Mouse (Mus musculus) lung, postnatal 0 days (tissue): Measurements from ENCODE around the gene Map2k4. TPM values are rescaled to one million over a fixed set of nuclear protein-coding genes. Genes with fewer than 3 reads are reported as not detected.

Experiments used
- ATAC-seq: fragments of 200-750 bp; cut with Nextera tagmentation; 2 replicates; pipeline ENCODE4 v1.8.0; 2017; ENCODE audit warnings: moderate library complexity
- DNase-seq: peaks from one replicate; pipeline ENCODE4 v3.0.0-alpha.2; 2016; ENCODE audit warnings: low spot score
- H3K27ac ChIP-seq: fragments of 300-500 bp; sonication (generic); 2 replicates; pipeline ENCODE4 v1.5.1; 2014; ENCODE audit warnings: antibody characterized with exemption, mild to moderate bottlenecking, low read length, mixed read lengths
- H3K27me3 ChIP-seq: fragments of 300-500 bp; sonication (generic); replicated peaks from 2 replicates; pipeline ENCODE4 v1.6.1; 2014; ENCODE audit warnings: low read length, mixed read lengths; ENCODE audit not compliant: insufficient read depth
- H3K36me3 ChIP-seq: fragments of 300-500 bp; sonication (generic); 2 replicates; pipeline ENCODE4 v1.6.1; 2014; ENCODE audit warnings: low read length, mixed read lengths; ENCODE audit not compliant: insufficient read depth
- H3K4me1 ChIP-seq: fragments of 300-500 bp; sonication (generic); 2 replicates; pipeline ENCODE4 v1.6.1; 2014; ENCODE audit warnings: antibody characterized with exemption, low read depth, low read length, mixed read lengths; ENCODE audit not compliant: insufficient read depth
- H3K4me2 ChIP-seq: fragments of 300-500 bp; sonication (generic); replicated peaks from 2 replicates; pipeline ENCODE4 v1.6.1; 2014; ENCODE audit warnings: low read depth, mild to moderate bottlenecking, low read length, moderate library complexity, mixed read lengths
- H3K4me3 ChIP-seq: fragments of 300-500 bp; sonication (generic); 2 replicates; pipeline ENCODE4 v1.5.1; 2014; ENCODE audit warnings: low read depth, low read length
- H3K9ac ChIP-seq: fragments of 300-500 bp; sonication (generic); replicated peaks from 2 replicates; pipeline ENCODE4 v1.6.1; 2014; ENCODE audit warnings: low read depth, mild to moderate bottlenecking
- H3K9me3 ChIP-seq: fragments of 300-500 bp; sonication (generic); 2 replicates; pipeline ENCODE4 v1.6.1; 2016; ENCODE audit warnings: low read length, mixed read lengths
- CTCF ChIP-seq: IDR thresholded peaks from 2 replicates; pipeline ENCODE4 v1.5.1; 2016; ENCODE audit warnings: antibody characterized with exemption, mild to moderate bottlenecking
- EP300 ChIP-seq: IDR thresholded peaks from 2 replicates; pipeline ENCODE4 v1.6.1; 2016; ENCODE audit warnings: antibody characterized with exemption, mild to moderate bottlenecking, control low read depth
- WGBS: fragments of 180-500 bp; shearing (Covaris S2); extraction: QIAGEN DNeasy Blood & Tissue Kit; methylation state at CpG from one replicate; pipeline ENCODE4 v1.1.7; 2014; 5-methylcytosine and 5-hydroxymethylcytosine counted together
- polyA plus RNA-seq: library from polyadenylated mRNA; unstranded; fragments of >200 nt; fragmentation: Nextera tagmentation; extraction: Ambion mirVana; gene quantifications from 2 replicates; pipeline ENCODE4 v1.2.1, GENCODE M21; 2015

Gene Map2k4
- polyA plus RNA-seq, 1 experiment from 2014 or later, result 42.2 TPM

- H3K36me3 ChIP-seq, result no peaks in the 10 kb centered on the region
- peaks cover 5% of the 10 kb centered on the region; the same call in 1 of the 2 replicates for H3K4me1 ChIP-seq
- ATAC-seq, result no peak
- TF ChIP-seq EP300, result no peak
- TF ChIP-seq CTCF, result no peak
- H3K4me3 ChIP-seq, result no peak overlapping the region
- no peak overlapping the region for H3K4me2 ChIP-seq
- H3K9ac ChIP-seq, result no peak overlapping the region
- H3K27ac ChIP-seq, result no peak overlapping the region
- no peaks in the 10 kb centered on the region for H3K27me3 ChIP-seq
- no peaks in the 10 kb centered on the region for H3K9me3 ChIP-seq
- DNase-seq, result no peak
Observed at GRCm38 (mm10) chr11:65768445-65768844, 19.7 kb downstream of the Map2k4 start.

GRCm38 (mm10) chr11:65760912-65761311 is 27.2 kb downstream of the Map2k4 start:
- Histone ChIP-seq H3K9ac (no peak overlapping the region), H3K4me3 (no peak overlapping the region), H3K4me1 (no peaks in the 10 kb centered on the region), H3K4me2 (no peak overlapping the region), H3K9me3 (no peaks in the 10 kb centered on the region), H3K27me3 (no peaks in the 10 kb centered on the region), H3K27ac (no peak overlapping the region), H3K36me3 (no peaks in the 10 kb centered on the region)
- ATAC-seq (no peak), DNase-seq (no peak)
- no peak for TF ChIP-seq CTCF
- TF ChIP-seq EP300, result no peak
- 85% methylated on average over 2 of the region's 2 CpGs for WGBS

- Histone ChIP-seq H3K9ac (no peak overlapping the region), H3K4me2 (no peak overlapping the region), H3K4me1 (no peaks in the 10 kb centered on the region), H3K27ac (no peak overlapping the region), H3K9me3 (no peaks in the 10 kb centered on the region), H3K4me3 (no peak overlapping the region), H3K36me3 (no peaks in the 10 kb centered on the region), H3K27me3 (no peaks in the 10 kb centered on the region)
- ATAC-seq (no peak), DNase-seq (no peak)
- no peak for TF ChIP-seq EP300
- TF ChIP-seq CTCF, result no peak
- WGBS, result 84% methylated on average over 1 of the region's 1 CpGs
Observed at GRCm38 (mm10) chr11:65759350-65759749, 28.7 kb downstream of the Map2k4 start.

GRCm38 (mm10) chr11:65754161-65754560 is 33.9 kb downstream of the Map2k4 start:
- ATAC-seq, result no peak
- 68% methylated on average over 4 of the region's 4 CpGs for WGBS
- no peaks in the 10 kb centered on the region for H3K9me3 ChIP-seq

GRCm38 (mm10) chr11:65753593-65753992 is 34.5 kb downstream of the Map2k4 start:
- Histone ChIP-seq H3K9me3 (no peaks in the 10 kb centered on the region), H3K27me3 (no peaks in the 10 kb centered on the region), H3K27ac (no peak overlapping the region), H3K4me2 (no peak overlapping the region), H3K36me3 (no peaks in the 10 kb centered on the region), H3K4me1 (no peaks in the 10 kb centered on the region), H3K9ac (no peak overlapping the region), H3K4me3 (no peak overlapping the region)
- WGBS, result 82% methylated on average over 2 of the region's 2 CpGs
- no peak for TF ChIP-seq CTCF
- no peak for TF ChIP-seq EP300
- ATAC-seq, result no peak
- DNase-seq, result no peak

More at GRCm38 (mm10) chr11:65754161-65754560, 33.9 kb downstream of the Map2k4 start:
- Histone ChIP-seq H3K9ac (no peak overlapping the region), H3K4me2 (no peak overlapping the region), H3K27ac (no peak overlapping the region), H3K4me3 (no peak overlapping the region), H3K36me3 (no peaks in the 10 kb centered on the region), H3K27me3 (no peaks in the 10 kb centered on the region), H3K4me1 (no peaks in the 10 kb centered on the region)
- no peak for DNase-seq
- no peak for TF ChIP-seq CTCF
- TF ChIP-seq EP300, result no peak

GRCm38 (mm10) chr11:65750546-65750945 is 37.6 kb downstream of the Map2k4 start:
- 92% methylated on average over 3 of the region's 3 CpGs for WGBS
- DNase-seq (no peak), ATAC-seq (no peak)
- Histone ChIP-seq H3K4me3 (no peak overlapping the region), H3K27ac (no peak overlapping the region), H3K36me3 (no peaks in the 10 kb centered on the region), H3K4me1 (no peaks in the 10 kb centered on the region), H3K9ac (no peak overlapping the region), H3K4me2 (no peak overlapping the region), H3K27me3 (no peaks in the 10 kb centered on the region), H3K9me3 (no peaks in the 10 kb centered on the region)
- TF ChIP-seq EP300, result no peak
- TF ChIP-seq CTCF, result no peak

DNA sequence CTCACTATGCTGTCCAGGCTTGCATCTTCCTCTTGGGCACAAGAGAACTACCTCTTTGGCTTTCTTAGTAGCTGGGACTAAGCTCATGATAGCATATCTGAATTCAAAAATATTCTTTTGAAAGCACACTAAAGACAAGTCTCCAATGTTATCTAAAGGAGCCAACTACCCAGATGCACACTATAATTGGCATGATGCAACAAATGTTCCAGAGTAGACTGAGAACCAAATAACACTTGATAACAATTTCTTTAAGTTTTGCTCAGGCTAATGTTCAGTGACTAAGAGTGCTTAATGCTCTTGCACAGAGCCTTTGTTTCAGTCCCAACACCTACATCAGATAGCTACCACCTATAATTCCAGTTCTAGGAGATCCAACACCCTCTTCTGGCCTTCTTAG is 40.7 kb downstream of the Map2k4 start:
- H3K36me3 ChIP-seq, result no peaks in the 10 kb centered on the region
- H3K27ac ChIP-seq, result no peak overlapping the region
- H3K9me3 ChIP-seq, result no peaks in the 10 kb centered on the region
- no peaks in the 10 kb centered on the region; the same call in 1 of the 2 replicates for H3K4me1 ChIP-seq
- no peak for ATAC-seq
- DNase-seq, result no peak
- H3K4me3 ChIP-seq, result no peak overlapping the region
- H3K9ac ChIP-seq, result no peak overlapping the region
- no peak for TF ChIP-seq CTCF
- no peak for TF ChIP-seq EP300
- no peaks in the 10 kb centered on the region for H3K27me3 ChIP-seq
- no peak overlapping the region for H3K4me2 ChIP-seq
